Comparison of ENCODE assay signal across 25 mouse cellular contexts in genomic region chr2:61483820-61484219, GRCm38 (mm10).
DNase-seq lines count a peak whose midpoint lies in the region; ATAC-seq lines count a peak whose summit lies in the region.
"Had no signal": no experiment of that assay in that cellular context is flagged by ENCODE, and none has a peak within 500 bp of the region (broad histone marks: within the 10 kb centered on the region; RNA-seq: fewer than 3 reads in every experiment).

No protein-coding gene starts in this region.

- no peaks in the 10 kb centered on the region for H3K4me1 ChIP-seq in kidney, embryonic 14.5 days (ENCODE audit: control insufficient read depth, insufficient read depth, low read length)
- H3K4me1 ChIP-seq: embryonic facial prominence, embryonic 15.5 days; neural tube, embryonic 13.5 days had no signal

- WGBS in kidney, embryonic 14.5 days: 97% methylated on average over 1 of the region's 1 CpGs

- ATAC-seq in megakaryocyte, adult 5-6 weeks (ENCODE audit: poor library complexity, severe bottlenecking): peak; percentile 94
- ATAC-seq in kidney, embryonic 14.5 days (ENCODE audit: low FRiP score, low TSS enrichment): no peak
- ATAC-seq: hindbrain, postnatal 0 days had no signal

- no peak overlapping the region for H3K9ac ChIP-seq in kidney, embryonic 14.5 days (ENCODE audit: low read depth, low read length)
- H3K9ac ChIP-seq: embryonic facial prominence, embryonic 15.5 days; heart, embryonic 13.5 days; neural tube, embryonic 13.5 days had no signal

- no peaks in the 10 kb centered on the region for H3K36me3 ChIP-seq in kidney, embryonic 14.5 days (ENCODE audit: control insufficient read depth, insufficient read depth, low read length)
- H3K36me3 ChIP-seq: embryonic facial prominence, embryonic 15.5 days; forebrain, embryonic 10.5 days; heart, embryonic 13.5 days; midbrain, embryonic 10.5 days; neural tube, embryonic 13.5 days had no signal

- no peaks in the 10 kb centered on the region for H3K9me3 ChIP-seq in kidney, embryonic 14.5 days (ENCODE audit: control insufficient read depth, low read length)
- H3K9me3 ChIP-seq: embryonic facial prominence, embryonic 15.5 days; forebrain, embryonic 10.5 days; heart, embryonic 13.5 days; midbrain, embryonic 10.5 days; neural tube, embryonic 13.5 days had no signal

- no peak overlapping the region for H3K4me3 ChIP-seq in kidney, embryonic 14.5 days (ENCODE audit: low read length)
- H3K4me3 ChIP-seq: embryonic facial prominence, embryonic 15.5 days; forebrain, embryonic 10.5 days; heart, embryonic 13.5 days; left cerebral cortex, adult 2 months; midbrain, embryonic 10.5 days; neural tube, embryonic 13.5 days had no signal

- H3K4me2 ChIP-seq in kidney, embryonic 14.5 days (replicated peaks; ENCODE audit: low read depth, low read length): no peak overlapping the region
- H3K4me2 ChIP-seq: embryonic facial prominence, embryonic 15.5 days; heart, embryonic 13.5 days; liver, embryonic 11.5 days; neural tube, embryonic 13.5 days had no signal

- no peaks in the 10 kb centered on the region for H3K27me3 ChIP-seq in kidney, embryonic 14.5 days (ENCODE audit: control insufficient read depth, insufficient read depth, low read length)
- H3K27me3 ChIP-seq: embryonic facial prominence, embryonic 15.5 days; heart, embryonic 13.5 days; neural tube, embryonic 13.5 days had no signal

- peak; percentile 59 for DNase-seq in 416B (ENCODE audit: low read depth)
- peak; percentile 73 for DNase-seq in CD4-positive helper T cell, adult 2 months (ENCODE audit: low read depth, low spot score)
- peak; percentile 21 for DNase-seq in T-cell, adult 2 months (ENCODE audit: low spot score)
- no peak for DNase-seq in testis, postnatal 14 days (ENCODE audit: low spot score)
- no peak for DNase-seq in lung, postnatal 36 days
- DNase-seq: adrenal gland, postnatal 14 days; cerebellum, adult 11 months; cerebellum, postnatal 10 days; embryo, embryonic 11 days; heart, adult 18-20 months; kidney, adult 18-20 months; kidney, postnatal 25 days; lung, adult 18-20 months; lung, postnatal 14 days; right cerebral cortex, adult 18-20 months had no signal

- no peak overlapping the region for H3K27ac ChIP-seq in kidney, embryonic 14.5 days (ENCODE audit: low read depth, low read length)
- H3K27ac ChIP-seq: embryonic facial prominence, embryonic 15.5 days; forebrain, embryonic 10.5 days; heart, embryonic 13.5 days; hindbrain, postnatal 0 days; left cerebral cortex, adult 2 months; midbrain, embryonic 10.5 days; neural tube, embryonic 13.5 days had no signal

Comparison
In these comparisons a context has a peak if more than half of its experiments do, and no peak if none do; other contexts are left out.
1. DNase-seq: peak in 416B (single experiment), CD4-positive helper T cell, adult 2 months (single experiment) and T-cell, adult 2 months (single experiment); none in testis, postnatal 14 days (single experiment) and lung, postnatal 36 days (single experiment).